Mouse (Mus musculus) kidney, adult 2 months (tissue): ENCODE data around the gene Sorcs1. TPM values are rescaled to one million over a fixed set of nuclear protein-coding genes. Genes with fewer than 3 reads are reported as not detected.
A peak's percentile ranks its signal among the peaks of the same experiment; 100 is the strongest.

ENCODE experiments used
- DNase-seq: peaks from one replicate; pipeline ENCODE4 v3.0.0; 2021
- H3K27ac ChIP-seq: fragments of 200-500 bp; 2 replicates; pipeline ENCODE4 v1.5.1; 2012; ENCODE audit warnings: low read depth, low read length, control low read depth, inconsistent platforms; ENCODE audit not compliant: insufficient read depth
- H3K27me3 ChIP-seq: fragments of 200-500 bp; replicated peaks from 2 replicates; pipeline ENCODE4 v1.6.1; 2012; ENCODE audit warnings: mild to moderate bottlenecking, moderate library complexity, low read length, inconsistent platforms; ENCODE audit not compliant: control insufficient read depth, insufficient read depth
- H3K36me3 ChIP-seq: fragments of 200-500 bp; 2 replicates; pipeline ENCODE4 v1.6.1; 2012; ENCODE audit warnings: mild to moderate bottlenecking, moderate library complexity, low read length, inconsistent platforms; ENCODE audit not compliant: control insufficient read depth, insufficient read depth
- H3K4me1 ChIP-seq: fragments of 200-500 bp; 2 replicates; pipeline ENCODE4 v1.6.1; 2011; ENCODE audit warnings: low read length; ENCODE audit not compliant: control insufficient read depth, insufficient read depth
- H3K4me3 ChIP-seq: fragments of 200-500 bp; 2 replicates; pipeline ENCODE4 v1.5.1; 2011; ENCODE audit warnings: mild to moderate bottlenecking, low read depth, low read length, control low read depth; ENCODE audit not compliant: insufficient read depth
- CTCF ChIP-seq: fragments of 200-500 bp; conservative IDR thresholded peaks from 2 replicates; pipeline ENCODE4 v1.5.1; 2011; ENCODE audit warnings: low read depth, mild to moderate bottlenecking, control low read depth, low read length, moderate library complexity, mixed read lengths; ENCODE audit not compliant: insufficient read depth, insufficient read length
- POLR2A ChIP-seq: fragments of 200-500 bp; IDR thresholded peaks from one replicate; pipeline ENCODE4 v1.6.1; 2011; ENCODE audit warnings: low read depth, low read length, control low read depth
- WGBS: fragments of 180-500 bp; shearing (Covaris S2); methylation state at CpG from one replicate; pipeline ENCODE4 v1.1.7; 2018; 5-methylcytosine and 5-hydroxymethylcytosine counted together
- polyA plus RNA-seq: library from polyadenylated mRNA; depleted of rRNA; stranded (reverse); fragments of >200 nt; gene quantifications from 2 replicates; pipeline ENCODE4 v1.2.3, GENCODE M21; 2012

Gene Sorcs1
- polyA plus RNA-seq, 1 experiment, result 0.30 TPM

- no peak for DNase-seq
- Histone ChIP-seq H3K27ac (no peak overlapping the region), H3K27me3 (no peaks in the 10 kb centered on the region), H3K36me3 (no peaks in the 10 kb centered on the region), H3K4me1 (no peaks in the 10 kb centered on the region), H3K4me3 (no peak overlapping the region)
- TF ChIP-seq POLR2A (no peak), CTCF (no peak)
- 61% methylated on average over 11 of the region's 11 CpGs for WGBS
Observed at GRCm38 (mm10) chr19:50487768-50488167, 190.7 kb downstream of the Sorcs1 start.

- no peaks in the 10 kb centered on the region for H3K4me1 ChIP-seq
- no peaks in the 10 kb centered on the region for H3K27me3 ChIP-seq
- H3K27ac ChIP-seq, result no peak overlapping the region
- WGBS, result 93% methylated on average over 5 of the region's 5 CpGs
- TF ChIP-seq POLR2A (no peak), CTCF (no peak)
- H3K36me3 ChIP-seq, result no peaks in the 10 kb centered on the region
- no peak overlapping the region for H3K4me3 ChIP-seq
- DNase-seq, result no peak
Observed at GRCm38 (mm10) chr19:50486345-50486744, 192.1 kb downstream of the Sorcs1 start.

- DNase-seq, result no peak
- no peak for TF ChIP-seq CTCF
- TF ChIP-seq POLR2A, result no peak
- Histone ChIP-seq H3K27me3 (no peaks in the 10 kb centered on the region), H3K4me1 (no peaks in the 10 kb centered on the region), H3K36me3 (no peaks in the 10 kb centered on the region), H3K27ac (no peak overlapping the region), H3K4me3 (no peak overlapping the region)
- WGBS, result 85% methylated on average over 6 of the region's 6 CpGs
Observed at GRCm38 (mm10) chr19:50476774-50477173, 201.7 kb downstream of the Sorcs1 start.

- Histone ChIP-seq H3K4me3 (no peak overlapping the region), H3K4me1 (no peaks in the 10 kb centered on the region), H3K27me3 (no peaks in the 10 kb centered on the region), H3K36me3 (no peaks in the 10 kb centered on the region), H3K27ac (no peak overlapping the region)
- DNase-seq, result no peak
- TF ChIP-seq POLR2A (no peak), CTCF (no peak)
- 88% methylated on average over 3 of the region's 3 CpGs for WGBS
Observed at GRCm38 (mm10) chr19:50468592-50468991, 209.9 kb downstream of the Sorcs1 start.

- peak; percentile 3 for DNase-seq
- no peak for TF ChIP-seq POLR2A
- no peak for TF ChIP-seq CTCF
- Histone ChIP-seq H3K27ac (no peak overlapping the region), H3K27me3 (no peaks in the 10 kb centered on the region), H3K4me3 (no peak overlapping the region), H3K36me3 (no peaks in the 10 kb centered on the region), H3K4me1 (no peaks in the 10 kb centered on the region)
- WGBS, result 39% methylated on average over 6 of the region's 6 CpGs
Observed at GRCm38 (mm10) chr19:50464811-50465210, 213.6 kb downstream of the Sorcs1 start.

GRCm38 (mm10) chr19:50458581-50458980 lies 219.9 kb downstream of the Sorcs1 start:
- no peaks in the 10 kb centered on the region for H3K27me3 ChIP-seq
- no peak for DNase-seq
- no peaks in the 10 kb centered on the region for H3K4me1 ChIP-seq
- H3K4me3 ChIP-seq, result no peak overlapping the region
- H3K36me3 ChIP-seq, result no peaks in the 10 kb centered on the region
- H3K27ac ChIP-seq, result no peak overlapping the region
- WGBS, result 82% methylated on average over 5 of the region's 5 CpGs
- TF ChIP-seq POLR2A (no peak), CTCF (no peak)

- Histone ChIP-seq H3K27me3 (no peaks in the 10 kb centered on the region), H3K27ac (no peak overlapping the region), H3K4me1 (no peaks in the 10 kb centered on the region), H3K4me3 (no peak overlapping the region), H3K36me3 (no peaks in the 10 kb centered on the region)
- no peak for DNase-seq
- TF ChIP-seq POLR2A, result no peak
- TF ChIP-seq CTCF, result no peak
- 35% methylated on average over 5 of the region's 5 CpGs for WGBS
Observed at GRCm38 (mm10) chr19:50457275-50457892, 221.1 kb downstream of the Sorcs1 start.

- Histone ChIP-seq H3K4me1 (no peaks in the 10 kb centered on the region), H3K27me3 (no peaks in the 10 kb centered on the region), H3K27ac (no peak overlapping the region), H3K36me3 (no peaks in the 10 kb centered on the region), H3K4me3 (no peak overlapping the region)
- DNase-seq, result no peak
- whole genome bisulfite sequencing, result 25% methylated on average over 4 of the region's 4 CpGs
- TF ChIP-seq POLR2A (no peak), CTCF (no peak)
Observed at GRCm38 (mm10) chr19:50441099-50441498, 237.3 kb downstream of the Sorcs1 start.
